Mouse (Mus musculus): Measurements from ENCODE around the gene Olfr1014. TPM values are rescaled to one million over a fixed set of nuclear protein-coding genes. Genes with fewer than 3 reads are reported as not detected.

Gene Olfr1014
- not detected for polyA plus RNA-seq (2014; fragmentation: Illumina TruSeq; extraction: RNeasy Lipid Tissue Mini Kit (QIAGEN cat#74804); ENCODE audit: low read depth, low replicate concordance)

GRCm38 (mm10) chr2:85772413-85772812, at the start of gene Olfr1014:
Gene Olfr1014, plus strand, starts transcription at chr2:85772713.

GRCm38 (mm10) chr2:85762666-85763065, 9.8 kb upstream of the Olfr1014 start, which contains the start of gene Olfr1012:
Gene Olfr1012, minus strand, starts transcription at chr2:85762766.

GRCm38 (mm10) chr2:85766798-85767197, 5.7 kb upstream of the Olfr1014 start, which contains the start of gene Olfr1013:
Gene Olfr1013, plus strand, starts transcription at chr2:85767098.

GRCm38 (mm10) chr2:85781717-85782116, 9.2 kb downstream of the Olfr1014 start, which contains the start of gene Olfr1015:
Gene Olfr1015, plus strand, starts transcription at chr2:85782017.

GRCm38 (mm10) chr2:85802444-85802843, 29.9 kb downstream of the Olfr1014 start, which contains the start of gene Olfr1016:
Gene Olfr1016, minus strand, starts transcription at chr2:85802544.

GRCm38 (mm10) chr2:85818179-85818578, 45.7 kb downstream of the Olfr1014 start, which contains the start of gene Olfr1018:
Gene Olfr1018, plus strand, starts transcription at chr2:85818479.

Other genes starting within 250 kb of the Olfr1014 start
- not detected for gene Olfr996, start 193.5 kb upstream of the Olfr1014 start, polyA plus RNA-seq (2014; fragmentation: Illumina TruSeq; extraction: RNeasy Lipid Tissue Mini Kit (QIAGEN cat#74804); ENCODE audit: low read depth, low replicate concordance)
- not detected for gene Olfr998, start 183.8 kb upstream of the Olfr1014 start, polyA plus RNA-seq (2014; fragmentation: Illumina TruSeq; extraction: RNeasy Lipid Tissue Mini Kit (QIAGEN cat#74804); ENCODE audit: low read depth, low replicate concordance)
- gene Olfr1000, start 160.8 kb upstream of the Olfr1014 start, polyA plus RNA-seq (2014; fragmentation: Illumina TruSeq; extraction: RNeasy Lipid Tissue Mini Kit (QIAGEN cat#74804); ENCODE audit: low read depth, low replicate concordance) = not detected
- gene Olfr1002, start 122.0 kb upstream of the Olfr1014 start, polyA plus RNA-seq (2014; fragmentation: Illumina TruSeq; extraction: RNeasy Lipid Tissue Mini Kit (QIAGEN cat#74804); ENCODE audit: low read depth, low replicate concordance) = not detected
- gene Olfr154, start 108.3 kb upstream of the Olfr1014 start, polyA plus RNA-seq (2014; fragmentation: Illumina TruSeq; extraction: RNeasy Lipid Tissue Mini Kit (QIAGEN cat#74804); ENCODE audit: low read depth, low replicate concordance) = not detected
- gene Olfr1006, start 93.9 kb upstream of the Olfr1014 start, polyA plus RNA-seq (2014; fragmentation: Illumina TruSeq; extraction: RNeasy Lipid Tissue Mini Kit (QIAGEN cat#74804); ENCODE audit: low read depth, low replicate concordance) = not detected
- gene Olfr1008, start 83.3 kb upstream of the Olfr1014 start, polyA plus RNA-seq (2014; fragmentation: Illumina TruSeq; extraction: RNeasy Lipid Tissue Mini Kit (QIAGEN cat#74804); ENCODE audit: low read depth, low replicate concordance) = not detected
- not detected for gene Olfr1009, start 57.3 kb upstream of the Olfr1014 start, polyA plus RNA-seq (2014; fragmentation: Illumina TruSeq; extraction: RNeasy Lipid Tissue Mini Kit (QIAGEN cat#74804); ENCODE audit: low read depth, low replicate concordance)
- not detected for gene Olfr1012, start 9.9 kb upstream of the Olfr1014 start, polyA plus RNA-seq (2014; fragmentation: Illumina TruSeq; extraction: RNeasy Lipid Tissue Mini Kit (QIAGEN cat#74804); ENCODE audit: low read depth, low replicate concordance)
- not detected for gene Olfr1013, start 5.6 kb upstream of the Olfr1014 start, polyA plus RNA-seq (2014; fragmentation: Illumina TruSeq; extraction: RNeasy Lipid Tissue Mini Kit (QIAGEN cat#74804); ENCODE audit: low read depth, low replicate concordance)
- gene Olfr1015, start 9.3 kb downstream of the Olfr1014 start, polyA plus RNA-seq (2014; fragmentation: Illumina TruSeq; extraction: RNeasy Lipid Tissue Mini Kit (QIAGEN cat#74804); ENCODE audit: low read depth, low replicate concordance) = not detected
- not detected for gene Olfr1016, start 29.8 kb downstream of the Olfr1014 start, polyA plus RNA-seq (2014; fragmentation: Illumina TruSeq; extraction: RNeasy Lipid Tissue Mini Kit (QIAGEN cat#74804); ENCODE audit: low read depth, low replicate concordance)
- gene Olfr1018, start 45.8 kb downstream of the Olfr1014 start, polyA plus RNA-seq (2014; fragmentation: Illumina TruSeq; extraction: RNeasy Lipid Tissue Mini Kit (QIAGEN cat#74804); ENCODE audit: low read depth, low replicate concordance) = not detected
- not detected for gene Olfr1019, start 72.8 kb downstream of the Olfr1014 start, polyA plus RNA-seq (2014; fragmentation: Illumina TruSeq; extraction: RNeasy Lipid Tissue Mini Kit (QIAGEN cat#74804); ENCODE audit: low read depth, low replicate concordance)
- gene Olfr1020, start 74.3 kb downstream of the Olfr1014 start, polyA plus RNA-seq (2014; fragmentation: Illumina TruSeq; extraction: RNeasy Lipid Tissue Mini Kit (QIAGEN cat#74804); ENCODE audit: low read depth, low replicate concordance) = not detected
- gene Olfr1022, start 95.9 kb downstream of the Olfr1014 start, polyA plus RNA-seq (2014; fragmentation: Illumina TruSeq; extraction: RNeasy Lipid Tissue Mini Kit (QIAGEN cat#74804); ENCODE audit: low read depth, low replicate concordance) = not detected
- gene Olfr1023, start 112.9 kb downstream of the Olfr1014 start, polyA plus RNA-seq (2014; fragmentation: Illumina TruSeq; extraction: RNeasy Lipid Tissue Mini Kit (QIAGEN cat#74804); ENCODE audit: low read depth, low replicate concordance) = not detected
- not detected for gene Olfr1024, start 132.3 kb downstream of the Olfr1014 start, polyA plus RNA-seq (2014; fragmentation: Illumina TruSeq; extraction: RNeasy Lipid Tissue Mini Kit (QIAGEN cat#74804); ENCODE audit: low read depth, low replicate concordance)
- gene Olfr1025-ps1, start 142.5 kb downstream of the Olfr1014 start, polyA plus RNA-seq (2014; fragmentation: Illumina TruSeq; extraction: RNeasy Lipid Tissue Mini Kit (QIAGEN cat#74804); ENCODE audit: low read depth, low replicate concordance) = not detected
- not detected for gene Olfr1026, start 148.8 kb downstream of the Olfr1014 start, polyA plus RNA-seq (2014; fragmentation: Illumina TruSeq; extraction: RNeasy Lipid Tissue Mini Kit (QIAGEN cat#74804); ENCODE audit: low read depth, low replicate concordance)
- not detected for gene Olfr1028, start 177.7 kb downstream of the Olfr1014 start, polyA plus RNA-seq (2014; fragmentation: Illumina TruSeq; extraction: RNeasy Lipid Tissue Mini Kit (QIAGEN cat#74804); ENCODE audit: low read depth, low replicate concordance)
- gene Olfr1029, start 201.2 kb downstream of the Olfr1014 start, polyA plus RNA-seq (2014; fragmentation: Illumina TruSeq; extraction: RNeasy Lipid Tissue Mini Kit (QIAGEN cat#74804); ENCODE audit: low read depth, low replicate concordance) = not detected
- not detected for gene Olfr1030, start 206.6 kb downstream of the Olfr1014 start, polyA plus RNA-seq (2014; fragmentation: Illumina TruSeq; extraction: RNeasy Lipid Tissue Mini Kit (QIAGEN cat#74804); ENCODE audit: low read depth, low replicate concordance)
- gene Olfr1031, start 217.6 kb downstream of the Olfr1014 start, polyA plus RNA-seq (2014; fragmentation: Illumina TruSeq; extraction: RNeasy Lipid Tissue Mini Kit (QIAGEN cat#74804); ENCODE audit: low read depth, low replicate concordance) = not detected
- not detected for gene Olfr1032, start 232.8 kb downstream of the Olfr1014 start, polyA plus RNA-seq (2014; fragmentation: Illumina TruSeq; extraction: RNeasy Lipid Tissue Mini Kit (QIAGEN cat#74804); ENCODE audit: low read depth, low replicate concordance)
- 4.3 TPM for gene Olfr1033, start 247.9 kb downstream of the Olfr1014 start, polyA plus RNA-seq (2014; fragmentation: Illumina TruSeq; extraction: RNeasy Lipid Tissue Mini Kit (QIAGEN cat#74804); ENCODE audit: low read depth, low replicate concordance)